Mouse (Mus musculus): ENCODE results near the gene Thumpd3. TPM values are rescaled to one million over a fixed set of nuclear protein-coding genes. Genes with fewer than 3 reads are reported as not detected.

Gene Thumpd3
- polyA plus RNA-seq, 1 experiment from 2014 or later, result 32.4 TPM

Other genes with a start within 250 kb of the Thumpd3 start
- 1.0 and 1.6 TPM in 2 replicates for gene Srgap3, start 99.0 kb upstream of the Thumpd3 start, polyA plus RNA-seq (2015; fragmentation: Nextera tagmentation; extraction: Ambion mirVana)
- 42.6 and 53.4 TPM in 2 replicates for gene Setd5, start 31.1 kb downstream of the Thumpd3 start, polyA plus RNA-seq (2015; fragmentation: Nextera tagmentation; extraction: Ambion mirVana)
- 0.35 and 0.81 TPM in 2 replicates for gene Lhfpl4, start 149.2 kb downstream of the Thumpd3 start, polyA plus RNA-seq (2015; fragmentation: Nextera tagmentation; extraction: Ambion mirVana)
- 20.8 and 26.7 TPM in 2 replicates for gene Mtmr14, start 191.6 kb downstream of the Thumpd3 start, polyA plus RNA-seq (2015; fragmentation: Nextera tagmentation; extraction: Ambion mirVana)
- gene Cpne9, start 236.1 kb downstream of the Thumpd3 start, polyA plus RNA-seq (2015; fragmentation: Nextera tagmentation; extraction: Ambion mirVana), result 0.25 TPM in 1 of 2 replicates, not detected in the other

All from heart, embryonic 15.5 days (tissue).